Mouse (Mus musculus) forebrain, embryonic 11.5 days (tissue): ENCODE measurements around the gene 4930572O03Rik. TPM values are rescaled to one million over a fixed set of nuclear protein-coding genes. Genes with fewer than 3 reads are reported as not detected.
"Not testable (repeated sequence)": the region's sequence is repeated elsewhere in the genome, so short reads cannot be mapped to it uniquely, and the experiment has no call there.

Experiments
- ATAC-seq: fragments of 200-750 bp; cut with Nextera tagmentation; replicated peaks from 2 replicates; pipeline ENCODE4 v1.8.0; 2017; ENCODE audit warnings: moderate TSS enrichment; ENCODE audit not compliant: low FRiP score
- DNase-seq: peaks from one replicate; pipeline ENCODE4 v3.0.0-alpha.2; 2017; ENCODE audit warnings: low spot score
- H3K27ac ChIP-seq: fragments of 300-500 bp; sonication (generic); 2 replicates; pipeline ENCODE4 v1.5.1; 2014; ENCODE audit warnings: low read depth, low read length
- H3K27me3 ChIP-seq: fragments of 300-500 bp; sonication (generic); 2 replicates; pipeline ENCODE4 v1.6.1; 2014; ENCODE audit warnings: mild to moderate bottlenecking, low read length, mixed read lengths; ENCODE audit not compliant: control insufficient read depth, insufficient read depth
- H3K36me3 ChIP-seq: fragments of 300-500 bp; sonication (generic); 2 replicates; pipeline ENCODE4 v1.6.1; 2014; ENCODE audit warnings: mild to moderate bottlenecking, low read length, moderate library complexity, mixed read lengths; ENCODE audit not compliant: control insufficient read depth, insufficient read depth
- H3K4me1 ChIP-seq: fragments of 300-500 bp; sonication (generic); replicated peaks from 2 replicates; pipeline ENCODE4 v1.6.1; 2014; ENCODE audit warnings: low read length, mixed read lengths; ENCODE audit not compliant: control insufficient read depth, insufficient read depth
- H3K4me2 ChIP-seq: fragments of 300-500 bp; sonication (generic); 2 replicates; pipeline ENCODE4 v1.6.1; 2014; ENCODE audit warnings: low read depth, mild to moderate bottlenecking, low read length, moderate library complexity, mixed read lengths; ENCODE audit not compliant: severe bottlenecking
- H3K4me3 ChIP-seq: fragments of 300-500 bp; sonication (generic); 2 replicates; pipeline ENCODE4 v1.5.1; 2014; ENCODE audit warnings: low read depth, low read length
- H3K9ac ChIP-seq: fragments of 300-500 bp; sonication (generic); 2 replicates; pipeline ENCODE4 v1.6.1; 2014; ENCODE audit warnings: low read length
- H3K9me3 ChIP-seq: fragments of 300-500 bp; sonication (generic); 2 replicates; pipeline ENCODE4 v1.6.1; 2016; ENCODE audit warnings: low read length, mixed read lengths; ENCODE audit not compliant: control insufficient read depth
- WGBS: fragments of 180-500 bp; shearing (Covaris S2); extraction: QIAGEN DNeasy Blood & Tissue Kit; methylation state at CpG from one replicate; pipeline ENCODE4 v1.1.7; 2014; 5-methylcytosine and 5-hydroxymethylcytosine counted together
- polyA plus RNA-seq: library from polyadenylated mRNA; unstranded; fragments of >200 nt; fragmentation: Nextera tagmentation; extraction: Ambion mirVana; gene quantifications from 2 replicates; pipeline ENCODE4 v1.2.1, GENCODE M21; 2014

4930572O03Rik gene
- not detected in 2 replicates for polyA plus RNA-seq

DNA sequence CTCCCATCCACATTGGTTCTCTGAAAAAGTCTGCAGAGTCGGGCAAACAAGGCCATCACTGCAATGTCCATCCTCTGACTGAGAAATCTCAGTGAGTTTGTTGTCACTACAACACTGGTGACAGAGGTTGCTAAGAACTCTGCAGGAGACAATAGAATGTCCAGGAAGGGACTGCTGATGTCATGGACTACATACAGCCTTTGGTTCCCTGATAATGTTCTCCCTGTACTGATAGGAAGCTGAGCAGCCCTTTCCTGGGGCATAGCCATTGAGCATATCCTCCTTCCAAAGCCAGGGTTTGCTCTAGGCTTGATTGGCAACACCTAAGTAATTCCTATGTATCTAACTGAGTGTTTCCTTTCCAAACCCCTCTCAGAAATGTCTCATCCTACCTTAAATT, at the start of gene 4930572O03Rik:
TSS of gene 4930572O03Rik (minus strand) at position 101 of the 400 bp plus-strand sequence.
- not testable (repeated sequence) for H3K36me3 ChIP-seq, H3K9me3 ChIP-seq, H3K9ac ChIP-seq, DNase-seq, H3K4me3 ChIP-seq, H3K4me2 ChIP-seq, H3K27me3 ChIP-seq, H3K4me1 ChIP-seq, ATAC-seq, H3K27ac ChIP-seq
- WGBS: 80% methylated on average over 1 of the region's 1 CpGs

DNA sequence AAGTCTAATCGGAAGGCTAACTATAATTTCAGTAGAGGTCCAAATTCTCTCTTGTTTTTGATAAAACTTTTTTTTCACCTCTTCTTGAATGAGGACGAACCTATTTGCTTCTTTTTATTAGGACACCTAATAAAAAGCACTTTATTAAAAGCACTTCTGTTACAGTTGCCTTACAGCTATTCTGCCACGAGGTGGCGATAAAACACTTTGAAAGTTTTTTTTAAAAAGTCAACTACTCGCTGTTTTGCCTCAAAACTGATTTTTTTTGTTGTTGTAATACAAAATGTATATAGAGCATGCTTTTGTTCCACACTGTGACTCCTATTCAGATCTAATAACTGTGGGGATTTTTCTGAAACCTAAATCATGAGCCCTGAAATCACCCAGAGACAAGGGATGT, 46.0 kb upstream of the 4930572O03Rik start:
- H3K9me3 ChIP-seq, H3K36me3 ChIP-seq, H3K4me1 ChIP-seq, H3K27me3 ChIP-seq, H3K27ac ChIP-seq, H3K4me2 ChIP-seq, H3K9ac ChIP-seq, ATAC-seq, DNase-seq, H3K4me3 ChIP-seq: not testable (repeated sequence)
- WGBS: 25% methylated on average over 5 of the region's 5 CpGs

GRCm38 (mm10) chr5:15697719-15698118, 40.9 kb upstream of the 4930572O03Rik start:
- WGBS: 41% methylated on average over 2 of the region's 2 CpGs
- not testable (repeated sequence) for H3K9ac ChIP-seq, H3K27me3 ChIP-seq, H3K36me3 ChIP-seq, H3K4me2 ChIP-seq, H3K27ac ChIP-seq, H3K4me1 ChIP-seq, H3K9me3 ChIP-seq, ATAC-seq, DNase-seq, H3K4me3 ChIP-seq

DNA sequence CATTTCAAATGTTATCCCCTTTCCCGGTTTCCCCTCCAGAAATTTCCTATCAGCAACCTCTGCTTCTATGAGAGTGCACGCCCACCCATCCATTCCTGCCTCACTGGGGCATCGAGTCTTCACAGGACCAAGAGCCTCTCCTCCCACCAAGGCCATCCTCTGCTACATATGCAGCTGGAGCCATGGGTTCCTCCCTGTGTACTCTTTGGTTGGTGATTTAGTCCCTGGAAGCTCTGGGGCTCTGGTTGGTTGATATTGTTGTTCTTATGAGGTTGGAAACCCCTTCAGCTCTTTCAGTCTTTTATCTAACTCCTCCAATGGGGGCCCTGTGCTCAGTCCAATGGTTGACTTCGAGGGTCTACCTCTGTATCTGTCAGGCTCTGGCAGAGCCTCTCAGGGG, 35.0 kb upstream of the 4930572O03Rik start:
- not testable (repeated sequence) for H3K4me1 ChIP-seq, H3K27me3 ChIP-seq, H3K9ac ChIP-seq, H3K9me3 ChIP-seq, H3K27ac ChIP-seq, H3K4me3 ChIP-seq, H3K36me3 ChIP-seq, ATAC-seq, H3K4me2 ChIP-seq
- DNase-seq: peak; percentile 32
- 83% methylated on average over 4 of the region's 4 CpGs for WGBS

GRCm38 (mm10) chr5:15690822-15691221, 34.0 kb upstream of the 4930572O03Rik start:
- 72% methylated on average over 4 of the region's 4 CpGs for WGBS
- H3K4me2 ChIP-seq, H3K27me3 ChIP-seq, ATAC-seq, H3K4me3 ChIP-seq, H3K27ac ChIP-seq, H3K9ac ChIP-seq, H3K36me3 ChIP-seq, H3K4me1 ChIP-seq: not testable (repeated sequence)
- DNase-seq: peak; percentile 47
- H3K9me3 ChIP-seq: peaks cover 10% of the 10 kb centered on the region

GRCm38 (mm10) chr5:15689659-15690213, 32.9 kb upstream of the 4930572O03Rik start:
- 79% methylated on average over 6 of the region's 6 CpGs for WGBS

DNA sequence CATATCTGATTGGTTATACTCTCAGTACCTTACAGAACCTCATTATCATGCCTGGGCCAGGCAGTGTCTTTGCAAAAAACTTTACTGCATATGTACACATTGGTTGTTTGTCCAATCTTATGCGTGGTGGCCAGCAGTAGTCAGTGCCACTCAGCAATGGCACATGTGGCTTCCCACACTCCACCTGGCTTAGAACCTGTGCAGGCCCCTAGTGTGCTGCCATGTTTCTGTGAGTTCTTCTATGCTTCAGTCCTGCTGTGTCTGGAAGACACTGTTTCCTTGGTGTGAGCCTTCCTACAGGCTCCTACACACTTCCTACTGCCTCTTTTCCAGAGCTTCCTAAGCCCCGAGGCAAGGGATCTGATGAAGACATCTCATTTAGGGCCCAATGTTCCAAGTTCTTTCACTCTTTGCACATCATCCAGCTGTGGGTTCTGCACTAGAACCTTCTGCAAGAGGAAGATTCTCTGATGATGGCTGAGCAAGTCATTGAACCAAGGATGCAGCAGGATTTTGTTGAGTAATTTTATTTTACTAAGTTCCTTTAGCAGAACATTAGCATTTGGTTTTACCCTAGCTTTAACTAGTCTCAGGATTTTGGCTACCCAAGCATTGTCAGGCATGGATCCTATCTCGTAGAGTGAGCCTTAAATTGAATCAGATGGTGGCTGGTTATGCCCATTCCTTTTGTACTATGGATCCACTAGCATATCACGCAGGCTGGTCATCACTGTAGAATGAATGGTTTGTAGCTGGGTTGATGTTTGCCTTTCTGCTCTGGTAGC, 32.2 kb upstream of the 4930572O03Rik start:
- H3K36me3 ChIP-seq, H3K27me3 ChIP-seq, H3K4me2 ChIP-seq, H3K27ac ChIP-seq, H3K4me3 ChIP-seq, DNase-seq, H3K4me1 ChIP-seq, H3K9ac ChIP-seq: not testable (repeated sequence)
- ATAC-seq: peak; percentile 85
- WGBS: 65% methylated on average over 4 of the region's 4 CpGs
- peaks cover 10% of the 10 kb centered on the region for H3K9me3 ChIP-seq

More at GRCm38 (mm10) chr5:15689659-15690213, 32.9 kb upstream of the 4930572O03Rik start:
- H3K9me3 ChIP-seq: peaks cover 10% of the 10 kb centered on the region
- not testable (repeated sequence) for DNase-seq, H3K27ac ChIP-seq, H3K4me2 ChIP-seq, H3K4me3 ChIP-seq, H3K4me1 ChIP-seq, H3K9ac ChIP-seq, H3K36me3 ChIP-seq, H3K27me3 ChIP-seq
- peak; percentile 90 for ATAC-seq

GRCm38 (mm10) chr5:15681301-15682035, 24.6 kb upstream of the 4930572O03Rik start:
- not testable (repeated sequence) for H3K27ac ChIP-seq, H3K9me3 ChIP-seq, H3K4me1 ChIP-seq, DNase-seq, H3K27me3 ChIP-seq, H3K36me3 ChIP-seq, H3K9ac ChIP-seq, H3K4me3 ChIP-seq, H3K4me2 ChIP-seq
- ATAC-seq: peak; percentile 71
- 80% methylated on average over 7 of the region's 10 CpGs for WGBS
